Mouse (Mus musculus) lung, adult 2 months (tissue): ENCODE results near the gene Ankrd53.

Experiments
- CTCF ChIP-seq: fragments of 200-500 bp; IDR thresholded peaks from 2 replicates; pipeline ENCODE4 v1.5.1; 2011; ENCODE audit warnings: mild to moderate bottlenecking, low read length, control low read depth; ENCODE audit not compliant: insufficient read depth
- POLR2A ChIP-seq: fragments of 200-500 bp; IDR thresholded peaks from 2 replicates; pipeline ENCODE4 v1.6.1; 2011; ENCODE audit warnings: low read depth, mild to moderate bottlenecking, control low read depth, low read length, borderline replicate concordance; ENCODE audit errors: extremely low read depth

DNA sequence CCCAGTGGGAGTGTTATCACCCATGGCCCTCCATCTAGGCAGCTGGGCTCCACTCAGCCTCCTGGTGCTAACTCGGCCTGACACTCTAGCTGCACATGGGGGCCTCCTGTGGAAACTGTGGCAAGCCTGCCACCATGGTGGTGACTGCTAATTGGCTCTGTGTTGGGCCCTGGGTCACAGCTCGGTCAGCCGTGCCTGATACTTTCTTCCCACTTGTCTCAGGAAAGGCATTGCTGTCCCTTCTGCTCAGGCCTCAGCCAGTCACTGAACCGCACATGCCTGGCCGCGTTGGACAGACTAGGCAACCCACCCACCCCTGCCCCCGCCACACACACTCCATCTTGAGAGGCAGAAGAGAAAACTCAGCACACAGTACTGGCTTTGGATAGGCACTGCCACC lies 26.1 kb downstream of the Ankrd53 start:
- TF ChIP-seq CTCF, result no peak
- TF ChIP-seq POLR2A, result no peak
